Mouse (Mus musculus) monocyte, adult 59 days (primary cell): ENCODE results near the gene Gja5. TPM values are rescaled to one million over a fixed set of nuclear protein-coding genes. Genes with fewer than 3 reads are reported as not detected.

ENCODE experiments used
- total RNA-seq, 2 experiments: library from RNA; stranded (reverse); gene quantifications; one replicate each; pipeline ENCODE4 v1.2.4; 2023

Gja5 gene
- total RNA-seq = not detected

GRCm38 (mm10) chr3:96904393-96904792, at the start of gene Gja5:
Gene Gja5 (plus strand): TSS chr3:96904693.

GRCm38 (mm10) chr3:96904851-96905541, 503 bp downstream of the Gja5 start, which contains the start of gene Gpr89:
Gene Gpr89 (minus strand): TSS chr3:96905346.

GRCm38 (mm10) chr3:96925920-96926319, 21.4 kb downstream of the Gja5 start, which contains the start of gene Gja8:
Gene Gja8 (minus strand): TSS chr3:96926020.

Other genes starting within 250 kb of the Gja5 start
- gene Ankrd35, start 234.6 kb upstream of the Gja5 start, total RNA-seq = not detected
- gene Pias3, start 208.3 kb upstream of the Gja5 start, total RNA-seq = 10 to 100 TPM; 30.4 to 43.8 TPM
- 1 to 10 TPM; 3.1 to 3.5 TPM for gene Nudt17, start 196.1 kb upstream of the Gja5 start, total RNA-seq
- 10 to 100 TPM; 46.0 to 48.7 TPM for gene Polr3c, start 177.1 kb upstream of the Gja5 start, total RNA-seq
- 10 to 100 TPM; 68.7 to 72.3 TPM for gene Rnf115, start 177.0 kb upstream of the Gja5 start, total RNA-seq
- not detected for gene Pdzk1, start 75.4 kb upstream of the Gja5 start, total RNA-seq
- not detected for gene Cd160, start 75.3 kb upstream of the Gja5 start, total RNA-seq
- 10 to 100 TPM; 10.8 to 14.1 TPM for gene Gpr89, start 653 bp downstream of the Gja5 start, total RNA-seq
- not detected for gene Gja8, start 21.3 kb downstream of the Gja5 start, total RNA-seq